Mouse (Mus musculus): ENCODE measurements around the gene Stpg1.

DNA sequence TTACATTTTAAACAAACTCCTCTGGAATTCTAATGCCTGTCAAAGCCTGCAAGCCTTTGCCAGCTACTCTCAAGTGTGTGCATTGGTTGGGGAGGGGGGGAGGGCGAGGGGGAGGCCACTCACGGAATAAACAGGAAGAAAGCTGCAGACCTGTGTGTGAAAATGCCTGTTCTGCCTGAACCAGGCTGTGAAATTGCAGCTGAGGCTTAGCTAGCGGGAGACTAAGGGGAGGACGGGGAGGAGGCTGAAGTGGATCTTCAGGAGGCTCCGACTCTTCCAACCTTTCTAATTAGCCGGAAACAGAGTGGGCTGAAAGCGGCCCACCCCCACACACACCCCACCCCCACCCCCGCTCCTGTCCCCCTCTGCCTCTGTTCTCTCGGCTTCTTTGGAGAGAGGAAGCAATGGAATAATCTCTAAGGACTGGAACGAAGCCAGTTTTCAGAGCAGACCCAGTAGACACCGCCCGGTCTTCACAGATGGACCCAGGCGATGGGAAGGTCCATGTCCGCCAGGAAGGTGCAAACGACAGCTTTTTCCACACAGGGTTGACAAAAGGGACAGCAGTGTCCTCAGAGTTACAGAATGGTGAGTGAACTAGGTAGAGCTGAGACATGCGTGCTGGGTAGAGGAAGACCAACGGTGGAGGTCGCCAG, 43.1 kb upstream of the Stpg1 start:
- TF ChIP-seq POLR2A (IDR thresholded peaks at IDR 0.05; ENCODE audit: insufficient read depth, low read length) = no peak
- TF ChIP-seq CTCF (IDR thresholded peaks at IDR 0.05; ENCODE audit: low read depth, low read length) = no peak

Data from ES-Bruce4 (cell line).